ENCODE assay signal across 8 mouse cellular contexts in the genomic region with DNA sequence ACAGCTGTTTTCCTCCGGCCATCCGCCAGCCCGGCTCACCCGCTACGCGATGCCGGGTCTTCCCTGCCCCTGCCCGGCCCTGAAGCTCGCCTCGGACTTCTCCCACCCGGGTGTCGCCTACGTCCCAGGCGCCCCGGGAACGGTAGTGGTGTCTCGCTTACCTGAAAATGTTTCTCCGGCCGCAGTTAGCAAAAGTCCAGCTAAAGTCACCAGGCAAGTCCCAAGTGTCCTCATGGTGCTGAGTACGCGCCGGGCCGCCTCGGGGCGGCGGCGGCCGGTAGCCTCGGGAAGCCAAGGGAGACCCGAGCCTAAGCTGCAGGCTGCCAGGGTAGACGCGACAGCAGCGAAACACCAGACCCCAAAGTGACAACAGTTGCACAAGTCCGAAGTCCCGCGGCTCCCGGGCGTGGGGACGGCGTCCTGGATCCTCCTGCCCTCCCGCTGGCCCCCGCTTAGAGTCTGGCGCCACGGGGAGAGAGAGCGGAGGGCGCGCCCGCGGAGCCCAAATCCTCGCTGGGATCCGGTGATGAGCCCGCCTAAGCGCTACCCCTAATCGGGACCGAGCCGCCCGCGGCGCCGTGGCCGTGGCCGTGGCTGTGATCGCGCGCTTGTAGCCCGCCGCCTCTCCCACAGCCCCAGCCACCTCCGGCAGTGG. TPM values are rescaled to one million over a fixed set of nuclear protein-coding genes. Genes with fewer than 3 reads are reported as not detected.
A peak's percentile ranks its signal among the peaks of the same experiment; 100 is the strongest.
DNase-seq lines count a peak whose midpoint lies in the region; ATAC-seq and TF ChIP-seq lines count a peak whose summit lies in the region.

No protein-coding gene starts in this region.

- TF ChIP-seq POLR2A in embryonic fibroblast, embryonic 13.5 days (IDR thresholded peaks at IDR 0.05; ENCODE audit: low read depth, low read length): no peak
- no peak for TF ChIP-seq POLR2A in liver, adult 2 months (IDR thresholded peaks at IDR 0.05; ENCODE audit: extremely low read depth, insufficient read depth, low read length)

- no peaks in the 10 kb centered on the region for H3K9me3 ChIP-seq in hindbrain, embryonic 10.5 days
- no peaks in the 10 kb centered on the region for H3K9me3 ChIP-seq in midbrain, postnatal 0 days (ENCODE audit: low read length)

- H3K27me3 ChIP-seq in hindbrain, embryonic 10.5 days (ENCODE audit: insufficient read depth, poor library complexity, severe bottlenecking): peaks cover 42% of the 10 kb centered on the region
- peaks cover 4% of the 10 kb centered on the region for H3K27me3 ChIP-seq in liver, adult 2 months (ENCODE audit: control insufficient read depth, insufficient read depth, low read length)
- H3K27me3 ChIP-seq in midbrain, postnatal 0 days (ENCODE audit: insufficient read depth, low read length): no peaks in the 10 kb centered on the region

- DNase-seq in cerebellum, adult 11 months: peak; percentile 3
- no peak for DNase-seq in cerebellum, postnatal 4 days (ENCODE audit: low spot score in 2 of 2)
- DNase-seq in ES-CJ7 (ENCODE audit: low read depth, low spot score): peak; percentile 7
- peak; percentile 77 for DNase-seq in hindbrain, embryonic 10.5 days (ENCODE audit: low spot score)
- DNase-seq in liver, adult 2 months (ENCODE audit: extremely low read depth, low read depth, low spot score): no peak
- DNase-seq in midbrain, postnatal 0 days (ENCODE audit: low spot score): peak; percentile 15
- DNase-seq in yolk sac, embryonic 10.5 days (ENCODE audit: low spot score): peak; percentile 52

- peak overlapping the region; percentile 83 for H3K9ac ChIP-seq in liver, adult 2 months (ENCODE audit: low read depth, low read length)
- H3K9ac ChIP-seq in midbrain, postnatal 0 days (replicated peaks; ENCODE audit: low read length, poor library complexity, severe bottlenecking): peak overlapping the region; percentile 70

- H3K4me1 ChIP-seq in embryonic fibroblast, embryonic 13.5 days (ENCODE audit: control insufficient read depth, insufficient read depth, low read length): peaks cover 11% of the 10 kb centered on the region; the same call in 1 of the 2 replicates
- H3K4me1 ChIP-seq in hindbrain, embryonic 10.5 days (replicated peaks): peaks cover 34% of the 10 kb centered on the region
- no peaks in the 10 kb centered on the region for H3K4me1 ChIP-seq in liver, adult 2 months (ENCODE audit: control insufficient read depth, insufficient read depth, low read length)
- H3K4me1 ChIP-seq in midbrain, postnatal 0 days (ENCODE audit: insufficient read depth, low read length): no peaks in the 10 kb centered on the region

- no peaks in the 10 kb centered on the region for H3K79me2 ChIP-seq in liver, adult 2 months (ENCODE audit: control insufficient read depth, insufficient read depth, low read length)

- under 1% methylated on average over 68 of the region's 68 CpGs for WGBS in hindbrain, embryonic 10.5 days
- WGBS in liver, adult 2 months: under 1% methylated on average over 67 of the region's 68 CpGs
- WGBS in midbrain, postnatal 0 days: under 1% methylated on average over 61 of the region's 68 CpGs

- H3K4me2 ChIP-seq in midbrain, postnatal 0 days (ENCODE audit: low read depth, low read length, poor library complexity, severe bottlenecking): peak overlapping the region; percentile 95

- peak; percentile 18 for ATAC-seq in midbrain, postnatal 0 days (ENCODE audit: low FRiP score)

- H3K36me3 ChIP-seq in hindbrain, embryonic 10.5 days: no peaks in the 10 kb centered on the region
- H3K36me3 ChIP-seq in liver, adult 2 months (ENCODE audit: control insufficient read depth, insufficient read depth, low read length): no peaks in the 10 kb centered on the region
- H3K36me3 ChIP-seq in midbrain, postnatal 0 days (ENCODE audit: insufficient read depth, low read length): no peaks in the 10 kb centered on the region

- TF ChIP-seq CTCF in embryonic fibroblast, embryonic 13.5 days (IDR thresholded peaks at IDR 0.05; ENCODE audit: borderline replicate concordance, insufficient read depth, low read length): no peak
- TF ChIP-seq CTCF in liver, adult 2 months (IDR thresholded peaks at IDR 0.05; ENCODE audit: low read depth, low read length): no peak
- no peak for TF ChIP-seq CTCF in midbrain, postnatal 0 days (IDR thresholded peaks at IDR 0.05)

- H3K4me3 ChIP-seq in embryonic fibroblast, embryonic 13.5 days (ENCODE audit: insufficient read depth, low read length): peak overlapping the region; percentile 94
- H3K4me3 ChIP-seq in hindbrain, embryonic 10.5 days: peak overlapping the region; percentile 81
- peak overlapping the region; percentile 69 for H3K4me3 ChIP-seq in liver, adult 2 months (ENCODE audit: insufficient read depth, low read depth, low read length)
- H3K4me3 ChIP-seq in midbrain, postnatal 0 days (ENCODE audit: low read depth, low read length): peak overlapping the region; percentile 77

- H3K27ac ChIP-seq in embryonic fibroblast, embryonic 13.5 days (ENCODE audit: insufficient read depth, low read length): peak overlapping the region; percentile 10
- H3K27ac ChIP-seq in hindbrain, embryonic 10.5 days: peak overlapping the region; percentile 89
- peak overlapping the region; percentile 11 for H3K27ac ChIP-seq in liver, adult 2 months (replicated peaks; ENCODE audit: insufficient read depth, low read depth, low read length)
- peak overlapping the region; percentile 62; the same call in 1 of the 2 replicates for H3K27ac ChIP-seq in midbrain, postnatal 0 days (ENCODE audit: low read depth, low read length)

RNA-seq across cellular contexts. Expression of gene Ptprm, which starts 0.3 kb away (rescaled TPM):
- polyA plus RNA-seq in embryonic fibroblast, embryonic 13.5 days (2011; ENCODE audit: insufficient read length, low read depth, missing spikeins): 28.1 and 32.2 TPM in 2 replicates
- 6.3 and 8.1 TPM in 2 replicates for polyA plus RNA-seq in hindbrain, embryonic 10.5 days (2016; fragmentation: Nextera tagmentation; extraction: Ambion mirVana)
- 3.3 and 3.6 TPM in 2 replicates for total RNA-seq in liver, adult 2 months (2014; rRNA removed)
- polyA plus RNA-seq in liver, adult 2 months (2012; rRNA removed): 0.78 and 1.1 TPM in 2 replicates
- 43.5 and 45.4 TPM in 2 replicates for total RNA-seq in midbrain, postnatal 0 days (2014; rRNA removed)
- 15.9 and 18.3 TPM in 2 replicates for polyA plus RNA-seq in midbrain, postnatal 0 days (2015; fragmentation: Nextera tagmentation; extraction: Ambion mirVana)

Comparison
In these comparisons a context has a peak if more than half of its experiments do, and no peak if none do; other contexts are left out.
1. DNase-seq: peak in cerebellum, adult 11 months (single experiment), ES-CJ7 (single experiment), hindbrain, embryonic 10.5 days (single experiment), midbrain, postnatal 0 days (single experiment) and yolk sac, embryonic 10.5 days (single experiment); none in cerebellum, postnatal 4 days (0 of 2) and liver, adult 2 months (single experiment).
2. H3K27ac ChIP-seq: peak in every context shown above with its lines; median percentile 89 in hindbrain, embryonic 10.5 days; 62 in midbrain, postnatal 0 days; 11 in liver, adult 2 months; 10 in embryonic fibroblast, embryonic 13.5 days.
3. Peak in every context shown above with its lines, with median percentiles within 50 percentile points of each other: H3K4me3 ChIP-seq.